ENCODE assay signal across 17 mouse cellular contexts in the genomic region with DNA sequence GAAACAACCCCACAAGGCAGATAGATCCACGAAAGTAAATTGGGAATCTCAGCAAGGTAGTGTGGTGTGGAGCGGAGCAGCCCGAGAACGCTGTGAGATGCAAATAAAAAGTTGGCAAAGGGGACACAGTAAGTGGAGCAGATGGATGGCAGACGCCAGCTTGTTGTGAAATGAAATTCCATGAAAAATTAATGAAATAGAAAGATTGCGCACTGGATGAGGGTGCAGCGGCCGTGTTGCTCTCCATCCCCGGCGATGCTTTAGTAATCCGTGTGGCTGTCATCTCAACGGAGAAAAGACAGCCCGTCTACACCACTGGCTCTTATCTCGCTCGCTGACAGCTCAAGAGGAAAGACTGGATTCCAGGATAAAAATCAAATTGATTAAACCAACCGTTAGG. TPM values are rescaled to one million over a fixed set of nuclear protein-coding genes. Genes with fewer than 3 reads are reported as not detected.
DNase-seq lines count a peak whose midpoint lies in the region; ATAC-seq and TF ChIP-seq lines count a peak whose summit lies in the region.
"Had no signal": no experiment of that assay in that cellular context is flagged by ENCODE, and none has a peak within 500 bp of the region (broad histone marks: within the 10 kb centered on the region; RNA-seq: fewer than 3 reads in every experiment).

No protein-coding gene starts in this region.

- 0 out of 2 replicates have a peak overlapping the region, but pooled peaks have one; percentile 43 for H3K27ac ChIP-seq in forebrain, embryonic 15.5 days (replicated peaks)
- H3K27ac ChIP-seq in forebrain, embryonic 11.5 days (ENCODE audit: low read depth, low read length): no peak overlapping the region
- H3K27ac ChIP-seq in cortical plate, adult 2 months (ENCODE audit: insufficient read depth, low read length): no peak overlapping the region
- H3K27ac ChIP-seq in hindbrain, embryonic 15.5 days (replicated peaks): peak overlapping the region; percentile 69
- H3K27ac ChIP-seq in midbrain, embryonic 15.5 days: peak overlapping the region; percentile 35; the same call in 1 of the 2 replicates
- H3K27ac ChIP-seq: heart, embryonic 15.5 days; liver, embryonic 14.5 days had no signal

- WGBS in forebrain, embryonic 15.5 days: 38% methylated on average over 16 of the region's 16 CpGs
- WGBS in forebrain, embryonic 11.5 days: 80% methylated on average over 16 of the region's 16 CpGs
- WGBS in hindbrain, embryonic 15.5 days: 41% methylated on average over 16 of the region's 16 CpGs
- WGBS in midbrain, embryonic 15.5 days: 37% methylated on average over 16 of the region's 16 CpGs

- peak overlapping the region; percentile 29 for H3K4me3 ChIP-seq in forebrain, embryonic 15.5 days
- H3K4me3 ChIP-seq in forebrain, embryonic 11.5 days (ENCODE audit: low read depth, low read length): no peak overlapping the region
- H3K4me3 ChIP-seq in cortical plate, adult 2 months (ENCODE audit: insufficient read depth, low read length): peak overlapping the region; percentile 33
- H3K4me3 ChIP-seq in hindbrain, embryonic 15.5 days: peak overlapping the region; percentile 38
- H3K4me3 ChIP-seq in midbrain, embryonic 15.5 days: peak overlapping the region; percentile 34
- H3K4me3 ChIP-seq: erythroblast, embryonic 14.5 days; heart, embryonic 15.5 days had no signal

- H3K27me3 ChIP-seq in forebrain, embryonic 15.5 days: no peaks in the 10 kb centered on the region
- no peaks in the 10 kb centered on the region for H3K27me3 ChIP-seq in forebrain, embryonic 11.5 days (ENCODE audit: control insufficient read depth, insufficient read depth, low read length)
- H3K27me3 ChIP-seq in hindbrain, embryonic 15.5 days: no peaks in the 10 kb centered on the region
- no peaks in the 10 kb centered on the region for H3K27me3 ChIP-seq in midbrain, embryonic 15.5 days (replicated peaks)

- H3K36me3 ChIP-seq in forebrain, embryonic 15.5 days: no peaks in the 10 kb centered on the region
- no peaks in the 10 kb centered on the region for H3K36me3 ChIP-seq in forebrain, embryonic 11.5 days (ENCODE audit: control insufficient read depth, insufficient read depth, low read length)
- H3K36me3 ChIP-seq in hindbrain, embryonic 15.5 days: no peaks in the 10 kb centered on the region
- H3K36me3 ChIP-seq in midbrain, embryonic 15.5 days (replicated peaks): no peaks in the 10 kb centered on the region
- H3K36me3 ChIP-seq: heart, embryonic 15.5 days had no signal

- peaks cover 26% of the 10 kb centered on the region for H3K4me1 ChIP-seq in forebrain, embryonic 15.5 days
- peaks cover 2% of the 10 kb centered on the region; the same call in 1 of the 2 replicates for H3K4me1 ChIP-seq in forebrain, embryonic 11.5 days (replicated peaks; ENCODE audit: control insufficient read depth, insufficient read depth, low read length)
- no peaks in the 10 kb centered on the region for H3K4me1 ChIP-seq in cortical plate, adult 2 months (ENCODE audit: control insufficient read depth, insufficient read depth, low read length)
- H3K4me1 ChIP-seq in hindbrain, embryonic 15.5 days (replicated peaks): peaks cover 16% of the 10 kb centered on the region
- peaks cover 18% of the 10 kb centered on the region for H3K4me1 ChIP-seq in midbrain, embryonic 15.5 days

- no peak for DNase-seq in forebrain, embryonic 11.5 days (ENCODE audit: low spot score)
- no peak for DNase-seq in adrenal gland, postnatal 25 days
- no peak for DNase-seq in right cerebral cortex, postnatal 4 days
- DNase-seq in adrenal gland, postnatal 10 days: no peak
- DNase-seq: embryo, embryonic 11 days; kidney, postnatal 25 days; thymus, adult 18-20 months had no signal

- ATAC-seq in forebrain, embryonic 15.5 days (replicated peaks): peak; percentile 60
- ATAC-seq in forebrain, embryonic 11.5 days (replicated peaks; ENCODE audit: low FRiP score): no peak
- ATAC-seq in hindbrain, embryonic 15.5 days (ENCODE audit: low FRiP score, low read depth): peak; percentile 29; the same call in 1 of the 2 replicates
- ATAC-seq in midbrain, embryonic 15.5 days (replicated peaks): peak; percentile 9
- ATAC-seq: activated CD4-positive, CD25-positive, alpha-beta regulatory T cell, adult 4 months; intestine, embryonic 16.5 days had no signal

- H3K9ac ChIP-seq in forebrain, embryonic 15.5 days (replicated peaks): no peak overlapping the region
- H3K9ac ChIP-seq in forebrain, embryonic 11.5 days (ENCODE audit: low read length): no peak overlapping the region
- peak overlapping the region; percentile 37; the same call in 1 of the 2 replicates for H3K9ac ChIP-seq in hindbrain, embryonic 15.5 days
- H3K9ac ChIP-seq in midbrain, embryonic 15.5 days: no peak overlapping the region; the same call in 1 of the 2 replicates
- H3K9ac ChIP-seq: heart, embryonic 15.5 days; liver, embryonic 14.5 days had no signal

- no peak for TF ChIP-seq CTCF in cortical plate, adult 2 months (IDR thresholded peaks at IDR 0.05; ENCODE audit: extremely low read depth, insufficient read depth, low read length)

- H3K4me2 ChIP-seq in forebrain, embryonic 15.5 days (replicated peaks): peak overlapping the region; percentile 37
- no peak overlapping the region for H3K4me2 ChIP-seq in forebrain, embryonic 11.5 days (ENCODE audit: low read depth, low read length, severe bottlenecking)
- peak overlapping the region; percentile 52 for H3K4me2 ChIP-seq in hindbrain, embryonic 15.5 days
- peak overlapping the region; percentile 45 for H3K4me2 ChIP-seq in midbrain, embryonic 15.5 days
- H3K4me2 ChIP-seq: heart, embryonic 15.5 days had no signal

- H3K9me3 ChIP-seq in forebrain, embryonic 15.5 days: no peaks in the 10 kb centered on the region
- no peaks in the 10 kb centered on the region for H3K9me3 ChIP-seq in forebrain, embryonic 11.5 days (ENCODE audit: control insufficient read depth, low read length)
- H3K9me3 ChIP-seq in hindbrain, embryonic 15.5 days: no peaks in the 10 kb centered on the region
- no peaks in the 10 kb centered on the region for H3K9me3 ChIP-seq in midbrain, embryonic 15.5 days
- H3K9me3 ChIP-seq: heart, embryonic 15.5 days had no signal

- TF ChIP-seq POLR2A in cortical plate, adult 2 months (IDR thresholded peaks at IDR 0.05; ENCODE audit: extremely low read depth, insufficient read depth, low read length): no peak

RNA-seq across cellular contexts. Expression of gene Adarb2, which starts 4.7 kb away (rescaled TPM):
- polyA plus RNA-seq in forebrain, embryonic 15.5 days (2015; fragmentation: Nextera tagmentation; extraction: Ambion mirVana): 19.9 and 20.1 TPM in 2 replicates
- 5.5 and 6.4 TPM in 2 replicates for polyA plus RNA-seq in forebrain, embryonic 11.5 days (2014; fragmentation: Nextera tagmentation; extraction: Ambion mirVana)
- 8.3 and 9.9 TPM in 2 replicates for polyA plus RNA-seq in cortical plate, adult 2 months (2012; rRNA removed)
- 23.6 and 25.7 TPM in 2 replicates for polyA plus RNA-seq in hindbrain, embryonic 15.5 days (2015; fragmentation: Nextera tagmentation; extraction: Ambion mirVana)
- 28.9 and 39.3 TPM in 2 replicates for polyA plus RNA-seq in midbrain, embryonic 15.5 days (2015; fragmentation: Nextera tagmentation; extraction: Ambion mirVana)
- total RNA-seq in adrenal gland, postnatal 25 days (2021): 0.33 TPM in 1 of 2 replicates, not detected in the other
- total RNA-seq in adrenal gland, postnatal 10 days (2021): under 1 TPM; 0.09 to 0.18 TPM
- total RNA-seq: gastrocnemius, adult 8-10 months had no signal
- polyA plus RNA-seq: erythroblast, embryonic 14.5 days had no signal

Comparison
In these comparisons a context has a peak if more than half of its experiments do, and no peak if none do; other contexts are left out.
1. H3K27ac ChIP-seq: peak in forebrain, embryonic 15.5 days (single experiment), hindbrain, embryonic 15.5 days (single experiment) and midbrain, embryonic 15.5 days (single experiment); none in forebrain, embryonic 11.5 days (single experiment) and cortical plate, adult 2 months (single experiment).